Mouse (Mus musculus) hindbrain, embryonic 11.5 days (tissue): ENCODE measurements around the gene Gm29427. TPM values are rescaled to one million over a fixed set of nuclear protein-coding genes. Genes with fewer than 3 reads are reported as not detected.

Source experiments
- ATAC-seq: fragments of 200-750 bp; cut with Nextera tagmentation; 2 replicates; pipeline ENCODE4 v1.8.0; 2017; ENCODE audit warnings: mild to moderate bottlenecking, moderate TSS enrichment, moderate library complexity; ENCODE audit not compliant: low FRiP score
- DNase-seq: peaks from one replicate; pipeline ENCODE4 v3.0.0-alpha.2; 2015; ENCODE audit warnings: low spot score
- H3K27ac ChIP-seq: fragments of 300-500 bp; sonication (generic); 2 replicates; pipeline ENCODE4 v1.5.1; 2014; ENCODE audit warnings: mild to moderate bottlenecking, low read depth, low read length
- H3K27me3 ChIP-seq: fragments of 300-500 bp; sonication (generic); 2 replicates; pipeline ENCODE4 v1.6.1; 2014; ENCODE audit warnings: mild to moderate bottlenecking, low read length, moderate library complexity, mixed read lengths; ENCODE audit not compliant: control insufficient read depth, insufficient read depth
- H3K36me3 ChIP-seq: fragments of 300-500 bp; sonication (generic); 2 replicates; pipeline ENCODE4 v1.6.1; 2014; ENCODE audit warnings: mild to moderate bottlenecking, low read length, moderate library complexity, mixed read lengths; ENCODE audit not compliant: control insufficient read depth, insufficient read depth
- H3K4me1 ChIP-seq: fragments of 300-500 bp; sonication (generic); replicated peaks from 2 replicates; pipeline ENCODE4 v1.6.1; 2014; ENCODE audit warnings: low read length, mixed read lengths; ENCODE audit not compliant: control insufficient read depth, insufficient read depth
- H3K4me2 ChIP-seq: fragments of 300-500 bp; sonication (generic); replicated peaks from 2 replicates; pipeline ENCODE4 v1.6.1; 2014; ENCODE audit warnings: mild to moderate bottlenecking, low read depth, low read length
- H3K4me3 ChIP-seq: fragments of 300-500 bp; sonication (generic); 2 replicates; pipeline ENCODE4 v1.5.1; 2014; ENCODE audit warnings: low read depth, low read length
- H3K9ac ChIP-seq: fragments of 300-500 bp; sonication (generic); 2 replicates; pipeline ENCODE4 v1.6.1; 2014; ENCODE audit warnings: low read depth, low read length
- H3K9me3 ChIP-seq: fragments of 300-500 bp; sonication (generic); 2 replicates; pipeline ENCODE4 v1.6.1; 2016; ENCODE audit warnings: low read length; ENCODE audit not compliant: control insufficient read depth
- WGBS: fragments of 180-500 bp; shearing (Covaris S2); extraction: QIAGEN DNeasy Blood & Tissue Kit; methylation state at CpG from one replicate; pipeline ENCODE4 v1.1.7; 2014; 5-methylcytosine and 5-hydroxymethylcytosine counted together
- polyA plus RNA-seq: library from polyadenylated mRNA; unstranded; fragments of >200 nt; fragmentation: Nextera tagmentation; extraction: Ambion mirVana; gene quantifications from 2 replicates; pipeline ENCODE4 v1.2.1, GENCODE M21; 2014

Gene Gm29427
- polyA plus RNA-seq, 1 experiment from 2014 or later: not detected

DNA sequence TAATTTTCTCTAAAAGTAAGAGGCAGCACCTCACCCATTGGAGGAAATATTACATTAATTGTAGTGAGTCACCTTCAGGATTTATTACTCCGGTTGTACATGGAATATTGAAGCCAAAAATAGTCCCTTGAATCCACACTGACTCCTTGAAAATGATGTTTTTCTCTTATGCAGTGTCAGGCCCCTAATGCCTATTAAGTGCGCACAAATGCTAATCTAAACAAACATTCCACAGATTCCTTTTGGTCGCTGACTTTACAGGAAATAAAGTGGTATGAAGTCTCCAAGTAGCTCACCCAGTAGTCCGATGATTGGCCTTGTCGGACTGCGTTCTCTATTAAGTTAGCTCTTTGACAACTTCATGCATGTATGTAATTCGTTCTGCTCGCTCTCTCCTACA lies 19.3 kb upstream of the Gm29427 start:
- WGBS: 83% methylated on average over 8 of the region's 8 CpGs
- Histone ChIP-seq H3K36me3 (no peaks in the 10 kb centered on the region), H3K27me3 (no peaks in the 10 kb centered on the region), H3K27ac (no peak overlapping the region), H3K4me2 (no peak overlapping the region), H3K4me1 (no peaks in the 10 kb centered on the region), H3K4me3 (no peak overlapping the region), H3K9me3 (no peaks in the 10 kb centered on the region), H3K9ac (no peak overlapping the region)
- ATAC-seq (no peak), DNase-seq (no peak)

DNA sequence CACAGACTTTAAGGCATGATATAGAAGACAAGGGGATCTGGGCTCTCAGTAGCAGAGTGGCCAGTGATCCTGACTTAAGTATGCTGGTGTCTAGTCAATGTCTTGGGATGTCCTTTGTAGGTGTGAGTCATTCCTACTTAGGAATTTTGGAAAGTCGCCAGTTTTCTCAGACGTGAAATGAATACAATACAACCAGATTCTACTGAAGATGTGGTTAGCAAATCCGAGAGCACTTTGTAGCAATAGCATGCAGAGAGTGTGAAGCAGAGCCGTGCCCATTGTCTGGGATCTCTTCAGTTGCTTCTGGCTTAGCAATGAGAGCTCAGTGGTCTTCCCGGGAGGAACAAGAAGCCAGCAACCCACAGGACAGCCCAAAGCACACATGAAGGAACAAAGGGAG lies 18.9 kb upstream of the Gm29427 start:
- no peak for ATAC-seq
- DNase-seq: no peak
- no peaks in the 10 kb centered on the region for H3K27me3 ChIP-seq
- H3K27ac ChIP-seq: no peak overlapping the region
- H3K4me2 ChIP-seq: no peak overlapping the region
- H3K4me3 ChIP-seq: no peak overlapping the region
- H3K9ac ChIP-seq: no peak overlapping the region
- 77% methylated on average over 5 of the region's 5 CpGs for WGBS
- H3K36me3 ChIP-seq: no peaks in the 10 kb centered on the region
- H3K4me1 ChIP-seq: no peaks in the 10 kb centered on the region
- H3K9me3 ChIP-seq: no peaks in the 10 kb centered on the region

DNA sequence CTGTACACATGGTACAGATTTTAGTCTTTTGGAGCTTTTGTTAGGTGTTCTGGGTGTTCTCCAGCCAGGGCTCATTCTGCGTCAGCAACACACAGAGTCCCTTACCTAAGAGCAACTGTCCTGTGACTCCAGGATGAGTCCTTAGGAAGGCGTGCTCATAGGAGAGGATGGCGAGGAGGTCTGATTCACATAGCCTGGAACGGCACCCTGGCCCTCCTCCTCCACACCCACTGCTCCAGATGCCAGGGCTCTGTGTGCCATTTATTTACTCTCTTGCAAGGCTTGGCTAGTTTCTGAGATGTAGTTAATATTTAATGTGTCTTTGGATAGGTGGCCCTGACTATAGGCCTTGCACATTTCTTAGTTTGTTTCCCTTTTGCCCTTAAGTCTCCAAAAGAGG lies 18.1 kb upstream of the Gm29427 start:
- no peak overlapping the region for H3K4me2 ChIP-seq
- DNase-seq (no peak), ATAC-seq (no peak)
- H3K9me3 ChIP-seq: no peaks in the 10 kb centered on the region
- H3K27ac ChIP-seq: no peak overlapping the region
- H3K36me3 ChIP-seq: no peaks in the 10 kb centered on the region
- H3K4me1 ChIP-seq: no peaks in the 10 kb centered on the region
- no peaks in the 10 kb centered on the region for H3K27me3 ChIP-seq
- H3K9ac ChIP-seq: no peak overlapping the region
- no peak overlapping the region for H3K4me3 ChIP-seq
- WGBS: 88% methylated on average over 4 of the region's 4 CpGs

DNA sequence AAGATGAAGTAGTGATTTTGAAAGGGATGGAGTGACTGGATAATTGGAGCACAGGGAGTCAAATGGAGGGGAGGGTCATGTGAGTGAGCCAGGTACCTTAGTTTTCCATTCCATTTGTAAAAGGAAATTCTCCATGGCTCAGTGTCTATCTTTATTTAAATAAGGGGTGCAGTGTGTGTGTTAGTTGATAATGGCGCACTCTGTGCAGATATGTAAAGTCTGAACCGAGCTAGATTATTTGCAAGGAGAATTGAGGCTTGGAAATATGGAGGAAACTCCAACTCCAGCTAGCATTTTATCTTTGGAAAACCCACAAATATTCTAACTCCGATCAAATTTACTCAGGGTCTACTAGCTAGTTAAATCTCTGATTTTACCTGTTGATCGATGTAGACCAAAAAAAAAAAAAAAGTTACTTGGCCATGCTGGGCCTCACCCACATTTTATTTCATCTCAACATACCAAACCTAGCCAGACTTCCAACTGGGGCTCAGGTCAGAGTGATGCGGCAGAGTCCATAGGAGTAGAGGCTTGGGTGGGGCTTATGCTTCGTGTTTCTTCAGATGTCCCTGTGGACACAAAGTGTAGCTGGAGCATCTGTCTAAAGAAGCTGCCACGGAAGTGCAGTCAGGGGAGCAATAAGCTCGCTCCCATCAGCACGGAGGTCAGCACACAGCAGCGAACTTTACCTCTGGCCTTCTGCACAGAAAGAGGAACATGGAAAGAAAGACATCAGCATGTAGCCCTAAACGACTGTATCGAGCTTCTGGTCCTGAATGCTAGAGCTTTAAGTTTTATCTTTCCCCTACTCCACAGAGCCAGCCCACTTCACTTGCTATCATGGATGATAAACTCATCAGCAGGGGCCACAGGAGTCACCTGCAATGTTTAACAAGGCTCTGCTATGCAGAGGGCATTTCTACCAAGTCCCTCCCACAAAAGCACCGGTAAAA lies 17.4 kb upstream of the Gm29427 start:
- Histone ChIP-seq H3K27ac (no peak overlapping the region), H3K27me3 (no peaks in the 10 kb centered on the region), H3K9ac (no peak overlapping the region), H3K9me3 (no peaks in the 10 kb centered on the region), H3K4me1 (no peaks in the 10 kb centered on the region), H3K36me3 (no peaks in the 10 kb centered on the region), H3K4me3 (no peak overlapping the region), H3K4me2 (no peak overlapping the region)
- WGBS: 90% methylated on average over 13 of the region's 13 CpGs
- DNase-seq: no peak
- ATAC-seq: no peak

DNA sequence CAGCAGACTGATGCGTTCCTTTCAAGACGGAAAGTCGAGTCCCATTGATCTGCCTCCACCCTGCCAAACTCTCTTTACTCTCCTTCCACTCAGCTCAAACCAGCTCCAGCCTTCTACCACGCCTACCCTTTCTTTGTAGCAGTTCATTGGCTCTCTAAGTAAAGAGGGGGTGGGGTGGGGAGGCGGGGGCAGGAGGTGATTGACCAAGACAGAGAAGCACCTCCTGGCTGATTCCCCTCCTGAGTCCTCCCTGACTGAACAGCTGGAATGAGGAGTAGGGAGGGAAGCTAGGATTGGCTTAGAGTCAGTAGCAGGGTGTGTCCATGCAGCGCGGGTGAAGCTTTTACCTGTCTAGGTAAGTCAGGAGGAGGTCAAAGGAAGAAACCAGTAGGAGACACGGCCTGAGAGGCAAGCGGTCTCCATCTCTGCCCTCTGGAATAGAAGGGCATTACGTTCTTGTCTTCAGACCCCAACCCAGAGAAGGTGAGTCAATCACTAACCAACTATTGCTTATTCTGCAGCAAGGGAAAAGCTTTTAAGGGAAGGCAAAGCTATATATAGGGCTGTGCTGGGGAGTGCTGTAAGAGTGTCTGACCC lies 16.2 kb upstream of the Gm29427 start, which contains the start of gene AA986860:
Gene AA986860, plus strand, starts transcription at position 236 of the 597 bp plus-strand sequence.
- Histone ChIP-seq H3K36me3 (no peaks in the 10 kb centered on the region), H3K27ac (no peak within 1 kb of the TSS), H3K4me2 (0 out of 2 replicates have a peak within 1 kb of the TSS, but pooled peaks have one; percentile 6), H3K4me3 (no peak within 1 kb of the TSS), H3K9me3 (no peaks in the 10 kb centered on the region), H3K4me1 (no peaks in the 10 kb centered on the region), H3K9ac (no peak within 1 kb of the TSS), H3K27me3 (no peaks in the 10 kb centered on the region)
- peak; percentile 19 for DNase-seq
- peak; percentile 45; the same call in 1 of the 2 replicates for ATAC-seq
- WGBS: 5% methylated on average over 10 of the region's 10 CpGs

DNA sequence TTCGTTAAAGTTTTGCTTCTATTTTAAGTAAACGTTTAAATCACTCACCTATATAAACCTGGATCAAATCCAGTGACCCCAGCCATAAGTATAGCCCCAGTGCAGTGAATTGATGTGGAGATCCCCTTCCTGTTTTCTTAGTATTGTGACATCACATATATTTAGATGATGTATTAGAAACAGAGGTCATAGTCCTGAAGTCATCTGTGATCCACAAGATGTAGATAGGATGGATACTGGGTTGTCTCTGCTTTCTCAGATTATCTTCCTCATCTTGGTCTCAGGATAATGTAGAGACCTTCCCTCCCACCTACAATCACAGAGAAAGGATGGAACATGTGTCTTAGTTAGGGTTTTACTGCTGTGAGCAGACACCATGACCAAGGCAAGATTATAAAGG lies 13.6 kb upstream of the Gm29427 start, which contains the start of gene Pfkfb2:
Gene Pfkfb2, minus strand, starts transcription at position 101 of the 400 bp plus-strand sequence.
- no peak for ATAC-seq
- Histone ChIP-seq H3K36me3 (no peaks in the 10 kb centered on the region), H3K4me3 (no peak within 1 kb of the TSS), H3K9ac (no peak within 1 kb of the TSS), H3K27ac (no peak within 1 kb of the TSS), H3K9me3 (no peaks in the 10 kb centered on the region), H3K4me1 (no peaks in the 10 kb centered on the region), H3K27me3 (no peaks in the 10 kb centered on the region), H3K4me2 (no peak within 1 kb of the TSS)
- no peak for DNase-seq
- 86% methylated on average over 2 of the region's 2 CpGs for WGBS

DNA sequence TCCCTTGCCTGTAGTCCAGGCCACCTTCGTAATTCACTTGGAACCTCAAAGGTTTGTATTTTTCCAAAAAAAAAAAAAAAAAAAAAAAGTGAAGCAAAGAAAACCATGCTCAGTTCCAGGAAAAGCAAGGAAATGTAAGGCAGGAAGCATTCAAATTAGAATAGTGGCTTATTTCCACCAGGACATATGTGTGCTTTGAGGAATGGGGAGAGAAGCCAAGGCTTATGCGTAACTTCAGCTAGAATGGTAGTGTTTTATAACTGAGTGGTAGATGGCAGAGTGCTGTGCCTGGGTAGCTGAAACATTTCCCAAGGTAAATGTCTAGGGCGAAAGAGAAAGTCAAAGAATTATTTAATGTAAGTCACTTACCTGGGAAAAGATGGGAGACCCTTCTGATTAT lies 13.1 kb upstream of the Gm29427 start:
- H3K27me3 ChIP-seq: no peaks in the 10 kb centered on the region
- no peak overlapping the region for H3K4me3 ChIP-seq
- no peak overlapping the region for H3K9ac ChIP-seq
- DNase-seq (no peak), ATAC-seq (no peak)
- 93% methylated on average over 3 of the region's 3 CpGs for WGBS
- no peaks in the 10 kb centered on the region for H3K4me1 ChIP-seq
- no peaks in the 10 kb centered on the region for H3K9me3 ChIP-seq
- H3K27ac ChIP-seq: no peak overlapping the region
- H3K4me2 ChIP-seq: no peak overlapping the region
- H3K36me3 ChIP-seq: no peaks in the 10 kb centered on the region

DNA sequence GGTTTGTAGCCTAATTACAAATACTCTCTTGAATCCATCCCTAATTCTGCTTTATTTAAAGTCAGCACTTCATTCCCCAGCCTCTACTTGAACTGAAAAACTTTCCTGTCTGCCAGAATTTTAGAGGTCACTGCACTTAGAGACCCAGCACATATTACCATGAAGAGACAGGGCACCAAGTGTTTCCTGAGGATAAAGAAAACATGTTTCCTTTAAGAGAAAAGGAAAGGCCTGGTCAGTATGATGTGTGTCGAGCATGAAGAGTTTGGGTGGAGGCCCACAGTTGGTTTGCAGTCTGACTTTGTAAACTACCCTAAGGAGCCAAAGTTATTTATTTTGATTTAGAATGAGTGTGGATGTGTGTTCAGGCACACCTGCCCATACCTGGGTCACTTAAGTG lies 12.5 kb upstream of the Gm29427 start:
- Histone ChIP-seq H3K4me3 (no peak overlapping the region), H3K4me2 (no peak overlapping the region), H3K4me1 (no peaks in the 10 kb centered on the region), H3K9me3 (no peaks in the 10 kb centered on the region), H3K9ac (no peak overlapping the region), H3K27me3 (no peaks in the 10 kb centered on the region), H3K36me3 (no peaks in the 10 kb centered on the region), H3K27ac (no peak overlapping the region)
- WGBS: 85% methylated on average over 1 of the region's 1 CpGs
- ATAC-seq (no peak), DNase-seq (no peak)
